Mouse (Mus musculus): Measurements from ENCODE around the gene Clspn.

GRCm38 (mm10) chr4:126512308-126513066, 44.2 kb upstream of the Clspn start:
- no peak for TF ChIP-seq POLR2A (IDR thresholded peaks at IDR 0.05; ENCODE audit: insufficient read depth, low read length)
- no peak for TF ChIP-seq CTCF (IDR thresholded peaks at IDR 0.05; ENCODE audit: low read depth, low read length)
- TF ChIP-seq EP300 (IDR thresholded peaks at IDR 0.05; ENCODE audit: insufficient read depth, low read depth, low read length) = no peak
